Mouse (Mus musculus) limb, embryonic 14.5 days (tissue): ENCODE results near the gene Rsph6a. TPM values are rescaled to one million over a fixed set of nuclear protein-coding genes. Genes with fewer than 3 reads are reported as not detected.

Experiments used
- ATAC-seq: fragments of 200-750 bp; cut with Nextera tagmentation; 2 replicates; pipeline ENCODE4 v1.8.0; 2017; ENCODE audit warnings: low read depth, moderate number of reproducible peaks, moderate TSS enrichment; ENCODE audit not compliant: low FRiP score
- DNase-seq: peaks from one replicate; pipeline ENCODE4 v3.0.0-alpha.2; 2015; ENCODE audit warnings: low spot score
- H3K27ac ChIP-seq: fragments of 300-500 bp; sonication (generic); replicated peaks from 2 replicates; pipeline ENCODE4 v1.5.1; 2014; ENCODE audit warnings: low read depth, mild to moderate bottlenecking, low read length, moderate library complexity, mixed read lengths
- H3K27me3 ChIP-seq: fragments of 300-500 bp; sonication (generic); 2 replicates; pipeline ENCODE4 v1.6.1; 2014; ENCODE audit warnings: low read length, mixed read lengths; ENCODE audit not compliant: control insufficient read depth, insufficient read depth
- H3K36me3 ChIP-seq: fragments of 300-500 bp; sonication (generic); 2 replicates; pipeline ENCODE4 v1.6.1; 2014; ENCODE audit warnings: mild to moderate bottlenecking, low read length, moderate library complexity, mixed read lengths; ENCODE audit not compliant: control insufficient read depth, insufficient read depth
- H3K4me1 ChIP-seq: fragments of 300-500 bp; sonication (generic); 2 replicates; pipeline ENCODE4 v1.6.1; 2014; ENCODE audit warnings: antibody characterized with exemption, low read length, mixed read lengths; ENCODE audit not compliant: control insufficient read depth, insufficient read depth
- H3K4me2 ChIP-seq: fragments of 300-500 bp; sonication (generic); replicated peaks from 2 replicates; pipeline ENCODE4 v1.6.1; 2014; ENCODE audit warnings: low read depth, mild to moderate bottlenecking, low read length, moderate library complexity; ENCODE audit not compliant: severe bottlenecking
- H3K4me3 ChIP-seq: fragments of 300-500 bp; sonication (generic); replicated peaks from 2 replicates; pipeline ENCODE4 v1.5.1; 2014; ENCODE audit warnings: low read length
- H3K9ac ChIP-seq: fragments of 300-500 bp; sonication (generic); 2 replicates; pipeline ENCODE4 v1.6.1; 2014; ENCODE audit warnings: mild to moderate bottlenecking, low read depth, low read length, moderate library complexity; ENCODE audit not compliant: severe bottlenecking
- H3K9me3 ChIP-seq: fragments of 300-500 bp; sonication (generic); 2 replicates; pipeline ENCODE4 v1.6.1; 2016; ENCODE audit warnings: low read length; ENCODE audit not compliant: control insufficient read depth
- POLR2A ChIP-seq: fragments of 200-500 bp; IDR thresholded peaks from 2 replicates; pipeline ENCODE4 v1.8.0; 2012; ENCODE audit warnings: inconsistent platforms, mild to moderate bottlenecking, moderate library complexity, borderline replicate concordance; ENCODE audit not compliant: insufficient read depth, insufficient read length; ENCODE audit errors: extremely low read depth
- WGBS: fragments of 180-500 bp; shearing (Covaris S2); extraction: QIAGEN DNeasy Blood & Tissue Kit; methylation state at CpG from one replicate; pipeline ENCODE4 v1.1.7; 2014; 5-methylcytosine and 5-hydroxymethylcytosine counted together
- polyA plus RNA-seq, 2 experiments: library from polyadenylated mRNA; depleted of rRNA in 1 of 2; stranded (reverse) in 1 of 2; unstranded in 1 of 2; fragments of >200 nt; fragmentation: Nextera tagmentation in 1 of 2; extraction: Ambion mirVana in 1 of 2; gene quantifications; 2 replicates each; pipeline versions ENCODE4 v1.2.1 to v1.2.3; 2012 to 2014

The Rsph6a gene
- polyA plus RNA-seq, 2 experiments, result 0.04 TPM; not detected in 1

DNA sequence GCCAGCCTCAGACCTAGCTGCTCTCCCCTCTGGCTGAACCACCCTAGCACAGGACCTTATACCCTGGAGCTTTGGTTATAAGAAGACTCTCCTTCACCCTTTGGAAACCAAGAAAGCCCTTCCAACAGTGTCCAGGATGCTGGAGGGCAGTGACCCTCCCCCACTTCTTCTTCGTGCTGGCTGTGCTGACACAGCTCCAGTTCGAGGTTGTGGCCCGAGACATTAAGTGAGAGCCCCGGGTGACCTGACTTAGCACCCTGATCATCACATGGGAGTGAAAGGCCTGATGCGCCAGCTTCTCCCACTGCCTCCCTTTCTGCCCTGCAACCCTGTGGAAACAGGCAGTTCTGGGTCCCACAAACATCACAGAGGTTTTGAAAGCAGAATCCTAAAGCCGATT, 31.0 kb downstream of the Rsph6a start:
- H3K27ac ChIP-seq, result no peak overlapping the region
- peak overlapping the region; percentile 0; the same call in 1 of the 2 replicates for H3K4me3 ChIP-seq
- peaks cover 57% of the 10 kb centered on the region for H3K36me3 ChIP-seq
- peak overlapping the region; percentile 27 for H3K4me2 ChIP-seq
- DNase-seq (no peak), ATAC-seq (no peak)
- peaks cover 26% of the 10 kb centered on the region for H3K4me1 ChIP-seq
- 9% methylated on average over 6 of the region's 6 CpGs for WGBS
- H3K9me3 ChIP-seq, result no peaks in the 10 kb centered on the region
- H3K9ac ChIP-seq, result peak overlapping the region; percentile 34; the same call in 1 of the 2 replicates
- no peak for TF ChIP-seq POLR2A
- H3K27me3 ChIP-seq, result no peaks in the 10 kb centered on the region

DNA sequence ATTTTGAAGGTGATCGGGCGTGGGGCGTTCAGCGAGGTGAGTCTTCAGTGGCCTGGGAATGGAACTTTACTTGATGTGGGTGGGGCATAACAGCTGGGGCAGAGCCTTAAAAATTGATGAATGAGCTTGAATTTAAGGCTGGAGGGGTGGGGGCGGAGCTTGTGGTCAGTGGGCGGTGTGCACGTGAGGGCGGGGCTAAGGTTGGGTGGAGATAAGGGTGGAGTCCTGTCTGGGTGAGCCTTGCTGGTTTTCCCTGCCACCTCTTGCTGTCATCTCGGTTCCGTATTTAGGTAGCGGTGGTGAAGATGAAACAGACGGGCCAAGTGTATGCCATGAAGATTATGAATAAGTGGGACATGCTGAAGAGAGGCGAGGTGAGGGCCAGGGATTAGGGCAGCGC, 31.6 kb downstream of the Rsph6a start:
- H3K27me3 ChIP-seq, result no peaks in the 10 kb centered on the region
- peak overlapping the region; percentile 34; the same call in 1 of the 2 replicates for H3K9ac ChIP-seq
- no peak overlapping the region for H3K27ac ChIP-seq
- H3K4me2 ChIP-seq, result peak overlapping the region; percentile 27
- peak; percentile 35 for DNase-seq
- no peaks in the 10 kb centered on the region for H3K9me3 ChIP-seq
- H3K4me3 ChIP-seq, result no peak overlapping the region
- H3K4me1 ChIP-seq, result peaks cover 26% of the 10 kb centered on the region
- peak; percentile 5; the same call in 1 of the 2 replicates for ATAC-seq
- no peak for TF ChIP-seq POLR2A
- WGBS, result 12% methylated on average over 14 of the region's 14 CpGs
- H3K36me3 ChIP-seq, result peaks cover 57% of the 10 kb centered on the region

DNA sequence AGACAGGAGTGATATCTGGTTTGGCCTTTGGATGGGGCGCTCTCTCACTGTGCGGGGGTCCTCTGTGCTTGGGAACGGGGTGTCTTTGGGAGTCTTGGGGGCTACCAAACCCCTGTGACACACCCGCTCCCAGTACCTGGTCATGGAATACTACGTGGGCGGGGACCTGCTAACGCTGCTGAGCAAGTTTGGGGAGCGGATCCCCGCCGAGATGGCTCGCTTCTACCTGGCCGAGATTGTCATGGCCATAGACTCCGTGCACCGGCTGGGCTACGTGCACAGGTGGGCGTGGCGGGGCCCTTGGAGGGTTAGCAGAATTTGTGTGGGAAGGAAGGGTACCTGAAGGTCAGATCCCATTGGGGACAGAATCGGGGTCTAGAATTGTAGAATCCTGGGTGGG, 32.3 kb downstream of the Rsph6a start:
- ATAC-seq (no peak), DNase-seq (no peak)
- TF ChIP-seq POLR2A, result no peak
- no peak overlapping the region for H3K4me3 ChIP-seq
- H3K9me3 ChIP-seq, result no peaks in the 10 kb centered on the region
- no peak overlapping the region for H3K4me2 ChIP-seq
- no peak overlapping the region for H3K27ac ChIP-seq
- 62% methylated on average over 18 of the region's 18 CpGs for WGBS
- H3K4me1 ChIP-seq, result peaks cover 29% of the 10 kb centered on the region
- H3K27me3 ChIP-seq, result no peaks in the 10 kb centered on the region
- H3K9ac ChIP-seq, result no peak overlapping the region
- peaks cover 56% of the 10 kb centered on the region for H3K36me3 ChIP-seq

GRCm38 (mm10) chr7:19088813-19089212, 34.3 kb downstream of the Rsph6a start:
- no peak for TF ChIP-seq POLR2A
- no peak overlapping the region for H3K4me3 ChIP-seq
- ATAC-seq, result no peak

DNA sequence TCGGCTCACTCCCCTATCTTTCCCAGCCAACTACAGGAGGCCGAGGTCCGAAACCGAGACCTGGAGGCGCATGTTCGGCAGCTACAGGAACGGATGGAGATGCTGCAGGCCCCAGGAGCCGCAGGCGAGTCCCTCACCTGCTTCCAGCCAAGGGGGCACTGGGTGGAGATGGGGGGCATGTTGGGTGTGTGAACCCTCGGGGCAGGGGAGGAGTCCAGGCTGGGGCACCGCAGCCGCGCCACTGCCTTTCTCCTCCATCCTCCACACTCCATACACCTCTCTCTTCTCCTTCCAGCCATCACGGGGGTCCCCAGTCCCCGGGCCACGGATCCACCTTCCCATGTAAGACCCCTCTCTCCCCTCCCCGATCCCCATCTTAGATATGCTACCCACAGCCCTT, 37.4 kb downstream of the Rsph6a start:
- no peaks in the 10 kb centered on the region for H3K9me3 ChIP-seq
- TF ChIP-seq POLR2A, result no peak
- peak overlapping the region; percentile 84 for H3K4me2 ChIP-seq
- no peak for DNase-seq
- H3K4me3 ChIP-seq, result no peak overlapping the region
- ATAC-seq, result no peak
- 35% methylated on average over 13 of the region's 17 CpGs for WGBS
- H3K4me1 ChIP-seq, result peaks cover 29% of the 10 kb centered on the region
- H3K27ac ChIP-seq, result peak overlapping the region; percentile 98; the same call in 1 of the 2 replicates
- H3K36me3 ChIP-seq, result peaks cover 39% of the 10 kb centered on the region
- H3K9ac ChIP-seq, result peak overlapping the region; percentile 12; the same call in 1 of the 2 replicates
- no peaks in the 10 kb centered on the region for H3K27me3 ChIP-seq

More at GRCm38 (mm10) chr7:19088813-19089212, 34.3 kb downstream of the Rsph6a start:
- H3K9me3 ChIP-seq, result no peaks in the 10 kb centered on the region
- peaks cover 36% of the 10 kb centered on the region for H3K4me1 ChIP-seq
- H3K36me3 ChIP-seq, result peaks cover 44% of the 10 kb centered on the region
- DNase-seq, result peak; percentile 31
- no peak overlapping the region for H3K27ac ChIP-seq
- no peak overlapping the region for H3K9ac ChIP-seq
- H3K27me3 ChIP-seq, result no peaks in the 10 kb centered on the region
- WGBS, result 47% methylated on average over 10 of the region's 10 CpGs
- H3K4me2 ChIP-seq, result no peak overlapping the region
